Mouse (Mus musculus) embryonic facial prominence, embryonic 11.5 days (tissue): Measurements from ENCODE around the gene 9030624G23Rik. TPM values are rescaled to one million over a fixed set of nuclear protein-coding genes. Genes with fewer than 3 reads are reported as not detected.
A peak's percentile ranks its signal among the peaks of the same experiment; 100 is the strongest.
"Not testable (repeated sequence)": the region's sequence is repeated elsewhere in the genome, so short reads cannot be mapped to it uniquely, and the experiment has no call there.

Source experiments
- ATAC-seq: fragments of 200-750 bp; cut with Nextera tagmentation; replicated peaks from 2 replicates; pipeline ENCODE4 v1.8.0; 2017; ENCODE audit warnings: low read depth; ENCODE audit not compliant: insufficient number of reproducible peaks, low FRiP score, low TSS enrichment
- DNase-seq: peaks from one replicate; pipeline ENCODE4 v3.0.0-alpha.2; 2015; ENCODE audit warnings: low spot score
- H3K27ac ChIP-seq: fragments of 300-500 bp; sonication (generic); replicated peaks from 2 replicates; pipeline ENCODE4 v1.5.1; 2014; ENCODE audit warnings: mild to moderate bottlenecking, low read depth, low read length, control low read depth
- H3K27me3 ChIP-seq: fragments of 300-500 bp; sonication (generic); 2 replicates; pipeline ENCODE4 v1.6.1; 2014; ENCODE audit warnings: mild to moderate bottlenecking, low read length, moderate library complexity, mixed read lengths; ENCODE audit not compliant: control insufficient read depth, insufficient read depth
- H3K36me3 ChIP-seq: fragments of 300-500 bp; sonication (generic); replicated peaks from 2 replicates; pipeline ENCODE4 v1.6.1; 2014; ENCODE audit warnings: low read depth, mild to moderate bottlenecking, low read length, moderate library complexity, mixed read lengths; ENCODE audit not compliant: control insufficient read depth, insufficient read depth
- H3K4me1 ChIP-seq: fragments of 300-500 bp; sonication (generic); 2 replicates; pipeline ENCODE4 v1.6.1; 2014; ENCODE audit warnings: low read length, mixed read lengths; ENCODE audit not compliant: control insufficient read depth, insufficient read depth
- H3K4me2 ChIP-seq: fragments of 300-500 bp; sonication (generic); 2 replicates; pipeline ENCODE4 v1.6.1; 2014; ENCODE audit warnings: low read depth, mild to moderate bottlenecking, control low read depth, low read length, moderate library complexity
- H3K4me3 ChIP-seq: fragments of 300-500 bp; sonication (generic); 2 replicates; pipeline ENCODE4 v1.5.1; 2014; ENCODE audit warnings: low read depth, low read length, control low read depth
- H3K9ac ChIP-seq: fragments of 300-500 bp; sonication (generic); replicated peaks from 2 replicates; pipeline ENCODE4 v1.6.1; 2014; ENCODE audit warnings: mild to moderate bottlenecking, control low read depth, low read length
- H3K9me3 ChIP-seq: fragments of 300-500 bp; sonication (generic); replicated peaks from 2 replicates; pipeline ENCODE4 v1.6.1; 2016; ENCODE audit warnings: mild to moderate bottlenecking, low read length, inconsistent platforms, mixed read lengths; ENCODE audit not compliant: control insufficient read depth
- WGBS: fragments of 180-500 bp; shearing (Covaris S2); extraction: QIAGEN DNeasy Blood & Tissue Kit; methylation state at CpG from one replicate; pipeline ENCODE4 v1.1.7; 2014; 5-methylcytosine and 5-hydroxymethylcytosine counted together
- polyA plus RNA-seq: library from polyadenylated mRNA; unstranded; fragments of >200 nt; fragmentation: Nextera tagmentation; extraction: Ambion mirVana; gene quantifications from 2 replicates; pipeline ENCODE4 v1.2.1, GENCODE M21; 2014

Gene 9030624G23Rik
- 3.4 and 4.4 TPM in 2 replicates for polyA plus RNA-seq

DNA sequence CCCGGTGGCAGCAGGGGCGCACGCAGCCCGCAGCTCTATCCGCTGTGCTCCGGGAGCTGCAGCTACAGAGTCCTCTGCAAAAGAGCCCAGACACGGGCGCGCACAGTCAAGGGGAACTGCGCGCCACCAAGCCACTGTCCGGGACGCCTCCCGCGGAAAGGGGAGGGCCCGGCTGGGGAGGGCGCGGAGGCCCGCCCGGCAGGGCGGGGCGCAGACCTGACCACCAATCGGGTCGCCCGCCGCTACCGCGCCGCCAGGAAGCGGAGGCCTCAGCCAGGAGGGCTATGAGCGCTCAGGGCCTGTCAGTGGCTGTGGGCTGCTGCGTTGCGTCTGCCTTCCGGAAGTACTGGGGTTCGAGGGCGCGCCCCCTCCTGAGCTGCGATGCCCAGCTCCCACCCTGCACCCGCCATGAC lies at the start of gene 9030624G23Rik:
TSS of gene 9030624G23Rik (minus strand) at position 139 of the 413 bp plus-strand sequence.
- H3K27ac ChIP-seq: not testable (repeated sequence)
- DNase-seq: peak; percentile 43

GRCm38 (mm10) chr12:24083096-24083495 lies 13.9 kb downstream of the 9030624G23Rik start:
- not testable (repeated sequence) for H3K9ac ChIP-seq, DNase-seq, ATAC-seq, H3K4me3 ChIP-seq, H3K4me1 ChIP-seq, H3K27me3 ChIP-seq, H3K36me3 ChIP-seq, H3K27ac ChIP-seq, H3K9me3 ChIP-seq, H3K4me2 ChIP-seq
- 81% methylated on average over 2 of the region's 5 CpGs for WGBS

More for the DNA sequence above, at the start of gene 9030624G23Rik:
- peak within 1 kb of the TSS; percentile 13 for H3K4me2 ChIP-seq
- 1% methylated on average over 29 of the region's 39 CpGs for WGBS
- H3K9ac ChIP-seq: peak within 1 kb of the TSS; percentile 54; the same call in 1 of the 2 replicates
- H3K9me3 ChIP-seq, H3K4me1 ChIP-seq, H3K27me3 ChIP-seq, H3K36me3 ChIP-seq, ATAC-seq: not testable (repeated sequence)
- peak within 1 kb of the TSS; percentile 39 for H3K4me3 ChIP-seq
